Mouse (Mus musculus): ENCODE results near the gene Hinfp. TPM values are rescaled to one million over a fixed set of nuclear protein-coding genes. Genes with fewer than 3 reads are reported as not detected.
"Not testable (repeated sequence)": the region's sequence is repeated elsewhere in the genome, so short reads cannot be mapped to it uniquely, and the experiment has no call there.

Gene Hinfp
- polyA plus RNA-seq, 1 experiment from 2014 or later = 12.7 TPM

DNA sequence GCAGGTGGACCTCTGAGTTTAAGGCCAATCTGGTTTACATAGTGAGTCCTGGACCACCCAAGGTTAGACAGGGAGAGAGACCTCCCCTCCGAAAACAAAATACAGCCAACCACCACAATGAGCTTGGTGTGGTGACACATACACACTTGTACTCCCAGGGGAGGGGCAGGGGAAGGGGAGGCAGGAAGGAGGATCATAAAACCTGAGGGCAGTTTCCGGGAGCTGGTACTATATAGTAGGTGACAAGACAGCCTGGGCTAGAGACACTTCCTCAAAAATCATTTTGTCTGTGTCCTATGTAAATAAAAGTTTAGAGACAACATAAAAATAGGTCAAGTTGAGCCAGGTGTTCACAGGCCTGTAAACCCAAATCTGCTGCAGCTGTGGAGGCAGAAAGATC is 1.8 kb upstream of the Hinfp start:
- H3K4me3 ChIP-seq (replicated peaks) = no peak overlapping the region
- H3K27ac ChIP-seq (replicated peaks) = no peak overlapping the region
- H3K36me3 ChIP-seq (replicated peaks) = peaks cover 39% of the 10 kb centered on the region
- peaks cover 53% of the 10 kb centered on the region for H3K4me1 ChIP-seq (replicated peaks)
- no peak overlapping the region for H3K4me2 ChIP-seq
- 53% methylated on average over 2 of the region's 2 CpGs for WGBS (ENCODE audit: insufficient replicate concordance)
- no peak overlapping the region for H3K9ac ChIP-seq
- no peaks in the 10 kb centered on the region for H3K27me3 ChIP-seq
- no peak for ATAC-seq (ENCODE audit: insufficient read depth)
- H3K9me3 ChIP-seq (replicated peaks) = no peaks in the 10 kb centered on the region

- Histone ChIP-seq H3K9ac (no peak overlapping the region), H3K36me3 (replicated peaks) (peaks cover 40% of the 10 kb centered on the region), H3K27me3 (no peaks in the 10 kb centered on the region), H3K4me3 (replicated peaks) (no peak overlapping the region), H3K9me3 (replicated peaks) (no peaks in the 10 kb centered on the region), H3K27ac (replicated peaks) (peak overlapping the region; percentile 91; the same call in 1 of the 2 replicates), H3K4me1 (replicated peaks) (peaks cover 55% of the 10 kb centered on the region), H3K4me2 (peak overlapping the region; percentile 82)
- no peak for ATAC-seq (ENCODE audit: insufficient read depth)
- 88% methylated on average over 6 of the region's 6 CpGs for WGBS (ENCODE audit: insufficient replicate concordance)
Measured at GRCm38 (mm10) chr9:44306532-44306931, 1.1 kb upstream of the Hinfp start.

DNA sequence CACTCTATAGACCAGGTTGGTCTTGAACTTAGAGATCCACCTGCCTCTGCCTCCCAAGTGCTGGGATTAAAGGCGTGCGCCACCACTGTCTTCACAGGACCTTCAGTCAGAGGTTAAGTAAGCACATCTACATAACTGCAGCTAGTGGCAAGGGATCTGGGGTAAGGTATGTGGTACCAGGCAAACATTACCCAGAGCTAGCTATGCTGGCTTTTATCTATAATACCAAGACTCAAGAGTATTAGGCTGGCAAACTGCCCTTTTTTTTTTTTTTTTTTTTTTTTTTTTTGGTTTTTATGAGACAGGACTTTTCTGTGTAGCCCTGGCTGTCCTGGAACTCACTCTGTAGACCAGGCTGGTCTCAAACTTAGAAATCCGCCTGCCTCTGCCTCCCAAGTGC is 5.5 kb downstream of the Hinfp start:
- not testable (repeated sequence) for H3K9ac ChIP-seq; H3K27ac ChIP-seq (replicated peaks); H3K4me2 ChIP-seq; ATAC-seq (ENCODE audit: insufficient read depth); H3K4me3 ChIP-seq (replicated peaks); H3K27me3 ChIP-seq; H3K9me3 ChIP-seq (replicated peaks)
- Histone ChIP-seq H3K4me1 (replicated peaks) (peaks cover 33% of the 10 kb centered on the region), H3K36me3 (replicated peaks) (peaks cover 79% of the 10 kb centered on the region)
- 86% methylated on average over 3 of the region's 3 CpGs for WGBS (ENCODE audit: insufficient replicate concordance)

DNA sequence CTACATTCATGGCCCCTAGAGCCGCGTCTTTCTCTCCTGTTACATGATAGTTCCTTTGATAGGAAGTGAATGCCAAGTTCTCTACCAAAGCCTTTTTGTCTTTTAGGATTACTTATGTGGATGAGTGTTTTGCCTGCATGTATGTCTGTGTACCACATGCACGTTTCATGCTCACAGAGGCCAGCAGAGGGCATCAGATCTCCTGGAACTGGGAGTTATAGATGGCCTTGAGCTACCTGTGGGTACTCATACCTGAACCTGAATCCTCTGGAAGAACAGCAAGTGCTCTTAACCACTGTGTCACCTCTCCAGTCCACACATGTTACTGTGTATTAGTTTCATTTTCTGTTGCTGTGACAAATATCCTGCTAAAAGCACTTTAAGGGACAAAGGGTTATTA is 13.0 kb downstream of the Hinfp start:
- Histone ChIP-seq H3K9ac (no peak overlapping the region), H3K36me3 (replicated peaks) (peaks cover 75% of the 10 kb centered on the region), H3K4me2 (no peak overlapping the region), H3K9me3 (replicated peaks) (no peaks in the 10 kb centered on the region), H3K27ac (replicated peaks) (no peak overlapping the region), H3K4me3 (replicated peaks) (no peak overlapping the region), H3K4me1 (replicated peaks) (peaks cover 42% of the 10 kb centered on the region), H3K27me3 (peaks cover 7% of the 10 kb centered on the region; the same call in 1 of the 2 replicates)
- no peak for ATAC-seq (ENCODE audit: insufficient read depth)
- 62% methylated on average over 3 of the region's 3 CpGs for WGBS (ENCODE audit: insufficient replicate concordance)

GRCm38 (mm10) chr9:44288959-44289291 is 16.5 kb downstream of the Hinfp start:
- Histone ChIP-seq H3K27me3 (peaks cover 15% of the 10 kb centered on the region; the same call in 1 of the 2 replicates), H3K4me2 (peak overlapping the region; percentile 78), H3K27ac (replicated peaks) (peak overlapping the region; percentile 89), H3K9me3 (replicated peaks) (no peaks in the 10 kb centered on the region), H3K4me3 (replicated peaks) (peak overlapping the region; percentile 77), H3K9ac (peak overlapping the region; percentile 92), H3K4me1 (replicated peaks) (peaks cover 68% of the 10 kb centered on the region), H3K36me3 (replicated peaks) (peaks cover 55% of the 10 kb centered on the region)
- peak; percentile 35 for ATAC-seq (ENCODE audit: insufficient read depth)
- WGBS (ENCODE audit: insufficient replicate concordance) = 6% methylated on average over 11 of the region's 11 CpGs

DNA sequence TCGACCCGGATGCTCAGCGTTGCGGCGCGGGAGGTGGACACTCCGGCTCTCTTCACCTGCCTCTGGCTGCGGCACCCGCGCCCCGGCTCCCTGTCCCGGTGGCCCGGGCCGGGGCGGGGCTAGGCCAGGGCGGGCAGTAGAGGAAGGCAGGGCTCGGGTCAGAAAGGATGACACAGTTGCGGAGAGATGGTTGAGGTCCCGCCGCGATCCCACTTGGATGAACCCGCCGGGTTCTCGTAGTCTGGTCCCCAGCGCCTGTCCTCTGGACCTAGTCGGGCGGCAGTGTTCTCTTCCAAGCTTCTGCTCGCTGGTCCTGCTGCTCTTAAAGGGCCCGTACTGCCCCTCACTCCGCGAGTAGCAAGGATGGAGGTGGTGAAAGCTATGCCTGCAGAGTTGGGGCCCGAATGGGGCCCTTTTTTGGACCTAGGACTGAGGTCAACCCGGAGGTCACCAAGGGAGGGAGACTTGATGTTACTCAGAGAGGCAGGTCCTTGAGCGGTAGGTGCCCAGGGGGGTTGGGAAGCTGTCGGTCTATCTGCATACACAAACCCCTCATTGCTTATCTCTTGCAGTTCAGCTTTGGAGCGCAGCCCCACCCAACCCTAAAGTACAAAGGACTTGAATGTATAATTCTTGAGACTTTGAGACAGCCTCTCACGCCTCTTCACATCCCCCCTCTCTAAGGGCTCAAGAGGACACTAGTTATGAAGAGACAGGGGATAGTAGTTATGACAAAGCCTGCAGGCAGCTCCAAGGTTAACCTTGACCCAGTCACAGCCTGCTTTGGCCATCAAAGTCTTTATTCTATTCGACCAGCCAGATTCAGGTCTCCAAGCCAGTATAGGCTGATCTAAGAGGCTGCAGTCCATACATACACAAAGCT is 17.2 kb downstream of the Hinfp start, which contains the start of gene Abcg4:
Gene Abcg4 (minus strand): TSS at position 540 of the 883 bp plus-strand sequence.
- peaks cover 55% of the 10 kb centered on the region for H3K36me3 ChIP-seq (replicated peaks)
- H3K27me3 ChIP-seq = peaks cover 15% of the 10 kb centered on the region; the same call in 1 of the 2 replicates
- peak; percentile 86 for ATAC-seq (ENCODE audit: insufficient read depth)
- H3K4me1 ChIP-seq (replicated peaks) = peaks cover 73% of the 10 kb centered on the region
- H3K9ac ChIP-seq = peak within 1 kb of the TSS; percentile 92
- peak within 1 kb of the TSS; percentile 89 for H3K27ac ChIP-seq (replicated peaks)
- peak within 1 kb of the TSS; percentile 77 for H3K4me3 ChIP-seq (replicated peaks)
- under 1% methylated on average over 38 of the region's 38 CpGs for WGBS (ENCODE audit: insufficient replicate concordance)
- H3K9me3 ChIP-seq (replicated peaks) = no peaks in the 10 kb centered on the region
- H3K4me2 ChIP-seq = peak within 1 kb of the TSS; percentile 78

DNA sequence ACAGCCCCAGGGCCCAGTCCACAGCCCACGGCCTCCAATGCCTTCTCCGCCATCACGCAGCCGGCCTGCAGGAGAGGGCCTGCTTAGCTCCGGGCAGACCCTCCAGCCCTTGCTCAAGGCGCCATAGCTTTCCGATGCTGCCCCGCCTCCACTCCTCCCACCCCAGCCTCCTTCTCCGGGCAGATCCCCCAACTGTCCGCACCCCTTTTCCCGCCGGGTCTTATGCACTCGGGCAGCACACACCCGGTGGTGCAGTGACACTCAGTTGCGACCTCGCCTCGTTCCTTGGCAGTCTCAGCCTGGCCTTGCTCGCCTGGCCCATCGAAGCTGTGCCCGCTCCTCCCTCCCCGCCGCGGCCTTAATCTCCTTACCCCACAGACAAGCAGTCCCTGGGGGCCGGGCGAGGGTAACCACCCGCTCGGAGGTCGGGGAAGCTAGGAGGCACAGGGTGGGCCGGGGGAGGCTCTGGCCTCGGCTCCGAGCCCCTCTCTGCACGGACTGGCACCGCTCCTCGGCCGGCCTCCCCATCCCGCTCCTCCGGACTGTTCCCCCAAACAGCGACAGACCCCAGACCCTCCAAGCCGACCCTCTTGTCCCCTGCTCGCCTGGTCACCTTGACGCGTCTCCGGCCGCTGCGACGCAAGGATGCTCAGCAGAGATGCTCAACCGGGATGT is 17.9 kb downstream of the Hinfp start:
- Histone ChIP-seq H3K9ac (peak overlapping the region; percentile 92), H3K27ac (replicated peaks) (peak overlapping the region; percentile 89), H3K4me3 (replicated peaks) (peak overlapping the region; percentile 77), H3K9me3 (replicated peaks) (no peaks in the 10 kb centered on the region), H3K4me2 (peak overlapping the region; percentile 78), H3K4me1 (replicated peaks) (peaks cover 65% of the 10 kb centered on the region), H3K36me3 (replicated peaks) (peaks cover 52% of the 10 kb centered on the region), H3K27me3 (peaks cover 15% of the 10 kb centered on the region; the same call in 1 of the 2 replicates)
- peak; percentile 32 for ATAC-seq (ENCODE audit: insufficient read depth)
- 2% methylated on average over 47 of the region's 47 CpGs for WGBS (ENCODE audit: insufficient replicate concordance)

DNA sequence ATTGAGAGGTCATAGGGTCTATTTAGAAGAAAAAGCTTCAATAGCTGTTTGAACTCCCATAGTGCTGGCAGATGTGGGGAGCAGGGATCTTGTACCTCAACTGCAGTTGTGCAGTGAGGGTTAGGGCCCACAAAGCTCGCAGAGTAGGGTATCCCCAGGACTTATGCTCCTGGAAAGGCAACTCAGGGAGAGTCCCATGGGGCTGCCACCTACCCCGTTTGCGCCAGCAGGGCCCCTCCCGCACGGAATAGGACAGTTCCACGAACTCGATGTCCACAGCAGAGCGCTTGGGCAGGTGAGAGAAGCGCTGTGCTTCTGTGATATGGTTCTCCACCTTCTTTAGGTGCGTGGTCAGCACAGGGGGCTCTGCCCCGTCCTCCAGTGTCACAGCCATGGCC is 18.5 kb downstream of the Hinfp start:
- WGBS (ENCODE audit: insufficient replicate concordance) = 12% methylated on average over 11 of the region's 11 CpGs
- H3K4me3 ChIP-seq (replicated peaks) = peak overlapping the region; percentile 77
- H3K9ac ChIP-seq = peak overlapping the region; percentile 92
- peak overlapping the region; percentile 78 for H3K4me2 ChIP-seq
- peaks cover 62% of the 10 kb centered on the region for H3K4me1 ChIP-seq (replicated peaks)
- H3K36me3 ChIP-seq (replicated peaks) = peaks cover 52% of the 10 kb centered on the region
- peaks cover 15% of the 10 kb centered on the region; the same call in 1 of the 2 replicates for H3K27me3 ChIP-seq
- ATAC-seq (ENCODE audit: insufficient read depth) = 0 out of 2 replicates have a peak, but pooled peaks have one; percentile 6
- no peaks in the 10 kb centered on the region for H3K9me3 ChIP-seq (replicated peaks)
- H3K27ac ChIP-seq (replicated peaks) = peak overlapping the region; percentile 89

DNA sequence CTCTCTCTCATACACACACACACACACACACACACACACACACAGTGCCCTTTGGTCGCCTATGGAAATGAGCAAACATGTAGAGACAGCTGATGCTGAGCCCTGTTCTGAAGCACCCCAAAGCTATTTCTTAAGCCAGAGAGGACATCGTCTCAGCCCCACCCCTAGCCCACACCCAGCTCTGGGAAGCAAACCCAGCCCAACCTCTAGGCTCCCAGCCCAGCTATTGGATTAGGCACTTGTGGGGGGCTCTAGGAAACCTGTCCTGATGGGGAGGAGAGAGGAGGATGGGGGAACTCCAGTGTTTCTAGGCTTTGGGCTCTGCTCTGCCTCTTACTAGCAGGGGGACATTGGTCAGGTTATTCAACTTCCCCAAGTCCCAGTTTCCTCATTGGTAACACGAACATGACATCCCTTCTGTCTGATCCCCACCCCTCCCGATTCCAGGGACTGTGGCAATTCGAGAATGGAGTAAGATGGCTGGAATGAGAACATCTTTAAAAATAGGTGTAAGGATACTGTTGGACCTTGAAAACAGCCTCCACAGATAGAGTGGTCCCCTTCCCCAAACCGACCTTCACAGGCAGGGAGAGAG is 19.1 kb downstream of the Hinfp start:
- Histone ChIP-seq H3K4me2 (peak overlapping the region; percentile 78), H3K36me3 (replicated peaks) (peaks cover 52% of the 10 kb centered on the region), H3K9me3 (replicated peaks) (no peaks in the 10 kb centered on the region), H3K4me1 (replicated peaks) (peaks cover 64% of the 10 kb centered on the region), H3K27ac (replicated peaks) (peak overlapping the region; percentile 89), H3K27me3 (peaks cover 15% of the 10 kb centered on the region; the same call in 1 of the 2 replicates), H3K4me3 (replicated peaks) (peak overlapping the region; percentile 77), H3K9ac (peak overlapping the region; percentile 92)
- ATAC-seq (ENCODE audit: insufficient read depth) = peak; percentile 52
- 4% methylated on average over 6 of the region's 6 CpGs for WGBS (ENCODE audit: insufficient replicate concordance)

DNA sequence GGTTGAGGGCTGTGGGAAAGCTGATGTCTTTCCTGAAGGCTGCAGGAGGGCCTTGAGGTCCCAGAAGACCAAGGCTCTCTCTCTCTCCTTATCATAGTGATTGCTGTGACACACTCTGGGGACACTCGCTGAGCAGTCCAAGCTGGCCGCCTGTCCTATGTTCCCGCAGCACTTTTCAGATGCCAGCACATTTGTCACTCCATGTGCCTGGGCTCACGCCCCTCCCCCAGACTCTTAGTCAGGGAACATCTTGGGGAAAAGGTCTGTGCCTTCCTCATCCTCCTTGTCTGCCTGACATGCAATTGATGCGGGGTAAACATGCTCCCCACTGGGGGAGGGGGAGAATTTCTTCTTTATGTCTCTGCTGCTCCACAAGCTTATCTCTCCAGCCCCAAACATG is 22.3 kb downstream of the Hinfp start:
- peaks cover 58% of the 10 kb centered on the region for H3K4me1 ChIP-seq (replicated peaks)
- H3K27me3 ChIP-seq = peaks cover 9% of the 10 kb centered on the region; the same call in 1 of the 2 replicates
- 0 out of 2 replicates have a peak overlapping the region, but pooled peaks have one; percentile 4 for H3K4me2 ChIP-seq
- no peaks in the 10 kb centered on the region for H3K9me3 ChIP-seq (replicated peaks)
- no peak for ATAC-seq (ENCODE audit: insufficient read depth)
- 70% methylated on average over 5 of the region's 5 CpGs for WGBS (ENCODE audit: insufficient replicate concordance)
- no peak overlapping the region for H3K27ac ChIP-seq (replicated peaks)
- H3K36me3 ChIP-seq (replicated peaks) = peaks cover 69% of the 10 kb centered on the region
- H3K9ac ChIP-seq = no peak overlapping the region
- H3K4me3 ChIP-seq (replicated peaks) = no peak overlapping the region

DNA sequence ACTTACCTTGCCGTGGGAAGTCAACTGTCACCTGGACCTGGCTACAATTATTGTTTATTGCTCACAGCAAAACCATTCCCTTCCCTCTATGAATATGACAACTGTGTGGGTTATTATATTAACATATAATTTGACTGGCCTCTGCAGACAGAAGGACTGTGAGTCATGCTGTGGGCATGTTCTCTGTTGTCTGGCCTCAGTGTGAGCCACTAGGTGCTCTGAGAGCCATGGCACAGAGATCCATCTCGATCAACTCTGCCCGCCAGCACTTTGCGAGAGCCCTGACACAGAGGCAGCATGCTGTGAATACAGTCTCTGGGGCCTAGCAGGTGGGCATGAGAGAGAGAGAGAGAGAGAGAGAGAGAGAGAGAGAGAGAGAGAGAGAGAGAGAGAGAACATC is 35.5 kb downstream of the Hinfp start:
- Histone ChIP-seq H3K9me3 (replicated peaks) (no peaks in the 10 kb centered on the region), H3K9ac (no peak overlapping the region), H3K36me3 (replicated peaks) (peaks cover 24% of the 10 kb centered on the region), H3K4me2 (no peak overlapping the region), H3K27me3 (no peaks in the 10 kb centered on the region), H3K4me3 (replicated peaks) (no peak overlapping the region), H3K27ac (replicated peaks) (no peak overlapping the region), H3K4me1 (replicated peaks) (peaks cover 29% of the 10 kb centered on the region)
- no peak for ATAC-seq (ENCODE audit: insufficient read depth)
- WGBS (ENCODE audit: insufficient replicate concordance) = 84% methylated on average over 4 of the region's 4 CpGs

Data from liver, embryonic 15.5 days (tissue).